Mouse (Mus musculus) liver, embryonic 13.5 days (tissue): ENCODE measurements at regions not wholly inside any gene's neighbourhood (a gene's known extent, or its start where the extent isn't known, plus 50 kb on each side); places are given as distances from the start of the nearest gene placed in this dataset.

Experiments used
- ATAC-seq: fragments of 200-750 bp; cut with Nextera tagmentation; 2 replicates; pipeline ENCODE4 v1.8.0; 2017; ENCODE audit warnings: low read depth, mild to moderate bottlenecking, moderate number of reproducible peaks, moderate library complexity
- DNase-seq: peaks from one replicate; pipeline ENCODE4 v3.0.0; 2022
- H3K27ac ChIP-seq: fragments of 300-500 bp; sonication (generic); 2 replicates; pipeline ENCODE4 v1.5.1; 2015; ENCODE audit warnings: moderate library complexity, mild to moderate bottlenecking, inconsistent platforms
- H3K27me3 ChIP-seq: fragments of 300-500 bp; sonication (generic); 2 replicates; pipeline ENCODE4 v1.6.1; 2015; ENCODE audit warnings: mild to moderate bottlenecking, inconsistent platforms
- H3K36me3 ChIP-seq: fragments of 300-500 bp; sonication (generic); 2 replicates; pipeline ENCODE4 v1.6.1; 2015; ENCODE audit warnings: mild to moderate bottlenecking, inconsistent platforms
- H3K4me1 ChIP-seq: fragments of 300-500 bp; sonication (generic); replicated peaks from 2 replicates; pipeline ENCODE4 v1.6.1; 2015; ENCODE audit warnings: inconsistent platforms
- H3K4me2 ChIP-seq: fragments of 300-500 bp; sonication (generic); 2 replicates; pipeline ENCODE4 v1.6.1; 2015; ENCODE audit warnings: inconsistent platforms, mild to moderate bottlenecking, moderate library complexity
- H3K4me3 ChIP-seq: fragments of 300-500 bp; sonication (generic); replicated peaks from 2 replicates; pipeline ENCODE4 v1.5.1; 2015; ENCODE audit warnings: mild to moderate bottlenecking, inconsistent platforms
- H3K9ac ChIP-seq: fragments of 300-500 bp; sonication (generic); 2 replicates; pipeline ENCODE4 v1.6.1; 2015; ENCODE audit warnings: mild to moderate bottlenecking, inconsistent platforms
- H3K9me3 ChIP-seq: fragments of 300-500 bp; sonication (generic); replicated peaks from 2 replicates; pipeline ENCODE4 v1.6.1; 2016; ENCODE audit warnings: inconsistent platforms
- WGBS: fragments of 180-500 bp; shearing (Covaris S2); methylation state at CpG from one replicate; pipeline ENCODE4 v1.1.7; 2015; ENCODE audit not compliant: insufficient replicate concordance; 5-methylcytosine and 5-hydroxymethylcytosine counted together

GRCm38 (mm10) chr8:8168674-8169073 lies 492.4 kb downstream of the Efnb2 start:
- Histone ChIP-seq H3K27me3 (no peaks in the 10 kb centered on the region), H3K27ac (no peak overlapping the region), H3K36me3 (no peaks in the 10 kb centered on the region), H3K9me3 (no peaks in the 10 kb centered on the region), H3K4me2 (no peak overlapping the region), H3K4me3 (no peak overlapping the region), H3K4me1 (no peaks in the 10 kb centered on the region), H3K9ac (no peak overlapping the region)
- ATAC-seq = no peak
- WGBS = 53% methylated on average over 6 of the region's 6 CpGs
- DNase-seq = no peak

- no peak overlapping the region for H3K4me2 ChIP-seq
- DNase-seq = no peak
- no peaks in the 10 kb centered on the region for H3K9me3 ChIP-seq
- no peak overlapping the region for H3K9ac ChIP-seq
- no peaks in the 10 kb centered on the region for H3K4me1 ChIP-seq
- no peak overlapping the region for H3K4me3 ChIP-seq
- no peaks in the 10 kb centered on the region for H3K36me3 ChIP-seq
- H3K27ac ChIP-seq = no peak overlapping the region
- no peak for ATAC-seq
- H3K27me3 ChIP-seq = no peaks in the 10 kb centered on the region
- 70% methylated on average over 11 of the region's 11 CpGs for WGBS
These were observed 492.8 kb downstream of the Efnb2 start for GRCm38 (mm10) chr8:8168250-8168649.

- Histone ChIP-seq H3K27me3 (no peaks in the 10 kb centered on the region), H3K9ac (no peak overlapping the region), H3K4me1 (no peaks in the 10 kb centered on the region), H3K27ac (no peak overlapping the region), H3K36me3 (no peaks in the 10 kb centered on the region), H3K4me2 (no peak overlapping the region), H3K4me3 (no peak overlapping the region), H3K9me3 (peaks cover 3% of the 10 kb centered on the region; the same call in 1 of the 2 replicates)
- DNase-seq (no peak), ATAC-seq (no peak)
- 73% methylated on average over 5 of the region's 5 CpGs for WGBS
These were observed 513.5 kb downstream of the Efnb2 start for GRCm38 (mm10) chr8:8147527-8147926.

- DNase-seq = no peak
- H3K4me1 ChIP-seq = no peaks in the 10 kb centered on the region
These were observed 518.0 kb downstream of the Efnb2 start for GRCm38 (mm10) chr8:8142933-8143495.

GRCm38 (mm10) chr8:8142461-8142860 lies 518.6 kb downstream of the Efnb2 start:
- Histone ChIP-seq H3K4me2 (no peak overlapping the region), H3K4me1 (no peaks in the 10 kb centered on the region), H3K4me3 (no peak overlapping the region), H3K27me3 (no peaks in the 10 kb centered on the region), H3K36me3 (no peaks in the 10 kb centered on the region), H3K27ac (no peak overlapping the region), H3K9ac (no peak overlapping the region), H3K9me3 (peaks cover 1% of the 10 kb centered on the region; the same call in 1 of the 2 replicates)
- DNase-seq (no peak), ATAC-seq (no peak)
- 58% methylated on average over 3 of the region's 3 CpGs for WGBS

More at GRCm38 (mm10) chr8:8142933-8143495, 518.0 kb downstream of the Efnb2 start:
- no peak overlapping the region for H3K9ac ChIP-seq
- H3K4me3 ChIP-seq = no peak overlapping the region
- no peaks in the 10 kb centered on the region for H3K27me3 ChIP-seq
- no peak overlapping the region for H3K4me2 ChIP-seq
- H3K27ac ChIP-seq = no peak overlapping the region
- WGBS = 15% methylated on average over 6 of the region's 6 CpGs
- H3K36me3 ChIP-seq = no peaks in the 10 kb centered on the region
- ATAC-seq = no peak
- peaks cover 3% of the 10 kb centered on the region; the same call in 1 of the 2 replicates for H3K9me3 ChIP-seq

GRCm38 (mm10) chr8:8139720-8140119 lies 521.3 kb downstream of the Efnb2 start:
- H3K27me3 ChIP-seq = no peaks in the 10 kb centered on the region

GRCm38 (mm10) chr8:8133001-8133785 lies 527.8 kb downstream of the Efnb2 start:
- no peaks in the 10 kb centered on the region for H3K9me3 ChIP-seq
- H3K36me3 ChIP-seq = no peaks in the 10 kb centered on the region
- DNase-seq = no peak
- H3K4me3 ChIP-seq = no peak overlapping the region
- no peak overlapping the region for H3K4me2 ChIP-seq
- no peaks in the 10 kb centered on the region for H3K4me1 ChIP-seq
- H3K27me3 ChIP-seq = no peaks in the 10 kb centered on the region
- 41% methylated on average over 10 of the region's 10 CpGs for WGBS
- H3K9ac ChIP-seq = no peak overlapping the region
- H3K27ac ChIP-seq = no peak overlapping the region
- ATAC-seq = no peak

More at GRCm38 (mm10) chr8:8139720-8140119, 521.3 kb downstream of the Efnb2 start:
- no peak overlapping the region for H3K9ac ChIP-seq
- no peaks in the 10 kb centered on the region for H3K4me1 ChIP-seq
- no peak for DNase-seq
- WGBS = 61% methylated on average over 3 of the region's 3 CpGs
- no peak overlapping the region for H3K4me3 ChIP-seq
- no peak for ATAC-seq
- H3K4me2 ChIP-seq = no peak overlapping the region
- H3K27ac ChIP-seq = no peak overlapping the region
- H3K9me3 ChIP-seq = no peaks in the 10 kb centered on the region
- H3K36me3 ChIP-seq = no peaks in the 10 kb centered on the region

- no peak overlapping the region for H3K9ac ChIP-seq
- no peaks in the 10 kb centered on the region for H3K27me3 ChIP-seq
- no peaks in the 10 kb centered on the region for H3K9me3 ChIP-seq
- H3K4me3 ChIP-seq = no peak overlapping the region
- DNase-seq (no peak), ATAC-seq (no peak)
- 31% methylated on average over 3 of the region's 3 CpGs for WGBS
- no peaks in the 10 kb centered on the region for H3K36me3 ChIP-seq
- H3K4me1 ChIP-seq = no peaks in the 10 kb centered on the region
- H3K4me2 ChIP-seq = no peak overlapping the region
- no peak overlapping the region for H3K27ac ChIP-seq
These were observed 529.1 kb downstream of the Efnb2 start for GRCm38 (mm10) chr8:8131961-8132376.

- no peak for ATAC-seq
- Histone ChIP-seq H3K4me3 (no peak overlapping the region), H3K9me3 (no peaks in the 10 kb centered on the region), H3K27me3 (no peaks in the 10 kb centered on the region), H3K4me2 (no peak overlapping the region), H3K9ac (no peak overlapping the region), H3K27ac (no peak overlapping the region), H3K36me3 (no peaks in the 10 kb centered on the region), H3K4me1 (no peaks in the 10 kb centered on the region)
- WGBS = 54% methylated on average over 2 of the region's 2 CpGs
- no peak for DNase-seq
These were observed 530.2 kb downstream of the Efnb2 start for GRCm38 (mm10) chr8:8130806-8131205.

GRCm38 (mm10) chr8:8115595-8116429 lies 545.2 kb downstream of the Efnb2 start:
- H3K36me3 ChIP-seq = no peaks in the 10 kb centered on the region
- H3K4me3 ChIP-seq = no peak overlapping the region
- no peak for ATAC-seq
- no peak for DNase-seq
- no peaks in the 10 kb centered on the region for H3K27me3 ChIP-seq
- H3K4me1 ChIP-seq = no peaks in the 10 kb centered on the region
- H3K27ac ChIP-seq = no peak overlapping the region
- no peak overlapping the region for H3K9ac ChIP-seq
- H3K4me2 ChIP-seq = no peak overlapping the region
- no peaks in the 10 kb centered on the region for H3K9me3 ChIP-seq
- WGBS = 44% methylated on average over 6 of the region's 6 CpGs

GRCm38 (mm10) chr8:8114604-8115003 lies 546.4 kb downstream of the Efnb2 start:
- H3K4me3 ChIP-seq = no peak overlapping the region
- no peak overlapping the region for H3K4me2 ChIP-seq
- H3K36me3 ChIP-seq = no peaks in the 10 kb centered on the region
- H3K9me3 ChIP-seq = no peaks in the 10 kb centered on the region
- H3K9ac ChIP-seq = no peak overlapping the region
- ATAC-seq (no peak), DNase-seq (no peak)
- H3K4me1 ChIP-seq = no peaks in the 10 kb centered on the region
- H3K27me3 ChIP-seq = no peaks in the 10 kb centered on the region
- no peak overlapping the region for H3K27ac ChIP-seq
- WGBS = 53% methylated on average over 3 of the region's 3 CpGs
